In genomic region chr4:130803591-130803990, GRCm38 (mm10) we compare ENCODE assay signal across 19 mouse cellular contexts. TPM values are rescaled to one million over a fixed set of nuclear protein-coding genes. Genes with fewer than 3 reads are reported as not detected.
DNase-seq lines count a peak whose midpoint lies in the region; ATAC-seq lines count a peak whose summit lies in the region.
"Had no signal": no experiment of that assay in that cellular context is flagged by ENCODE, and none has a peak within 500 bp of the region (broad histone marks: within the 10 kb centered on the region; RNA-seq: fewer than 3 reads in every experiment).

No protein-coding gene starts in this region.

- WGBS in forebrain, embryonic 14.5 days = 76% methylated on average over 2 of the region's 2 CpGs
- WGBS in forebrain, embryonic 11.5 days = 81% methylated on average over 2 of the region's 2 CpGs
- WGBS in forebrain, embryonic 15.5 days = 81% methylated on average over 2 of the region's 2 CpGs
- WGBS in macrophage (ENCODE audit: missing documents) = 100% methylated on average over 2 of the region's 2 CpGs
- 85% methylated on average over 2 of the region's 2 CpGs for WGBS in kidney, embryonic 15.5 days

- peaks cover 100% of the 10 kb centered on the region for H3K79me2 ChIP-seq in macrophage (ENCODE audit: inconsistent target)

- H3K27ac ChIP-seq in forebrain, embryonic 14.5 days (ENCODE audit: low read depth, low read length) = peak overlapping the region; percentile 73; the same call in 1 of the 2 replicates
- H3K27ac ChIP-seq in forebrain, embryonic 11.5 days (ENCODE audit: low read depth, low read length) = no peak overlapping the region
- peak overlapping the region; percentile 85 for H3K27ac ChIP-seq in forebrain, embryonic 15.5 days (replicated peaks)
- peak overlapping the region; percentile 97; the same call in 1 of the 2 replicates for H3K27ac ChIP-seq in macrophage
- no peak overlapping the region for H3K27ac ChIP-seq in kidney, embryonic 15.5 days
- H3K27ac ChIP-seq: heart, embryonic 15.5 days had no signal

- DNase-seq in forebrain, embryonic 14.5 days (ENCODE audit: low spot score) = no peak
- no peak for DNase-seq in forebrain, embryonic 11.5 days (ENCODE audit: low spot score)
- no peak for DNase-seq in frontal cortex, postnatal 36 days (ENCODE audit: low spot score in 2 of 2)
- DNase-seq: adrenal gland, adult 8-10 months; cerebellum, adult 11 months; cerebellum, postnatal 36 days; kidney, adult 8-10 months; kidney, postnatal 36 days; liver; lung, adult 18-20 months; lung, postnatal 36 days; spleen, adult 18-20 months; thymus, adult 18-20 months had no signal

- no peak overlapping the region for H3K9ac ChIP-seq in forebrain, embryonic 14.5 days (ENCODE audit: low read length)
- no peak overlapping the region for H3K9ac ChIP-seq in forebrain, embryonic 11.5 days (ENCODE audit: low read length)
- no peak overlapping the region for H3K9ac ChIP-seq in forebrain, embryonic 15.5 days (replicated peaks)
- H3K9ac ChIP-seq in kidney, embryonic 15.5 days = no peak overlapping the region
- H3K9ac ChIP-seq: heart, embryonic 15.5 days had no signal

- no peak overlapping the region for H3K4me3 ChIP-seq in forebrain, embryonic 14.5 days (ENCODE audit: low read depth, low read length)
- H3K4me3 ChIP-seq in forebrain, embryonic 11.5 days (ENCODE audit: low read depth, low read length) = no peak overlapping the region
- peak overlapping the region; percentile 15 for H3K4me3 ChIP-seq in megakaryocyte, embryonic 14.5 days (replicated peaks)
- no peak overlapping the region for H3K4me3 ChIP-seq in forebrain, embryonic 15.5 days
- no peak overlapping the region for H3K4me3 ChIP-seq in macrophage (ENCODE audit: inconsistent target)
- H3K4me3 ChIP-seq in kidney, embryonic 15.5 days (replicated peaks) = no peak overlapping the region
- H3K4me3 ChIP-seq: heart, embryonic 15.5 days had no signal

- ATAC-seq in forebrain, embryonic 14.5 days = no peak
- no peak for ATAC-seq in forebrain, embryonic 11.5 days (replicated peaks; ENCODE audit: low FRiP score)
- ATAC-seq in megakaryocyte, adult 5-6 weeks (ENCODE audit: poor library complexity, severe bottlenecking) = no peak
- ATAC-seq in forebrain, embryonic 15.5 days (replicated peaks) = no peak
- ATAC-seq in kidney, embryonic 15.5 days (replicated peaks; ENCODE audit: low FRiP score) = no peak

- H3K4me1 ChIP-seq in forebrain, embryonic 14.5 days (ENCODE audit: control insufficient read depth, insufficient read depth, low read length) = peaks cover 46% of the 10 kb centered on the region
- peaks cover 13% of the 10 kb centered on the region for H3K4me1 ChIP-seq in forebrain, embryonic 11.5 days (replicated peaks; ENCODE audit: control insufficient read depth, insufficient read depth, low read length)
- H3K4me1 ChIP-seq in megakaryocyte, embryonic 14.5 days = peaks cover 24% of the 10 kb centered on the region; the same call in 1 of the 2 replicates
- peaks cover 67% of the 10 kb centered on the region for H3K4me1 ChIP-seq in forebrain, embryonic 15.5 days
- H3K4me1 ChIP-seq in kidney, embryonic 15.5 days = peaks cover 52% of the 10 kb centered on the region

- no peaks in the 10 kb centered on the region for H3K27me3 ChIP-seq in forebrain, embryonic 14.5 days (replicated peaks; ENCODE audit: control insufficient read depth, insufficient read depth, low read length)
- no peaks in the 10 kb centered on the region for H3K27me3 ChIP-seq in forebrain, embryonic 11.5 days (ENCODE audit: control insufficient read depth, insufficient read depth, low read length)
- H3K27me3 ChIP-seq in megakaryocyte, embryonic 14.5 days (replicated peaks) = peaks cover 73% of the 10 kb centered on the region
- no peaks in the 10 kb centered on the region for H3K27me3 ChIP-seq in forebrain, embryonic 15.5 days
- H3K27me3 ChIP-seq in kidney, embryonic 15.5 days = no peaks in the 10 kb centered on the region
- H3K27me3 ChIP-seq: heart, embryonic 15.5 days had no signal

- H3K4me2 ChIP-seq in forebrain, embryonic 14.5 days (ENCODE audit: low read length) = no peak overlapping the region
- H3K4me2 ChIP-seq in forebrain, embryonic 11.5 days (ENCODE audit: low read depth, low read length, severe bottlenecking) = no peak overlapping the region
- no peak overlapping the region for H3K4me2 ChIP-seq in forebrain, embryonic 15.5 days (replicated peaks)
- H3K4me2 ChIP-seq in kidney, embryonic 15.5 days = no peak overlapping the region
- H3K4me2 ChIP-seq: heart, embryonic 15.5 days had no signal

- no peaks in the 10 kb centered on the region for H3K9me3 ChIP-seq in forebrain, embryonic 14.5 days (replicated peaks; ENCODE audit: control insufficient read depth, low read length)
- no peaks in the 10 kb centered on the region for H3K9me3 ChIP-seq in forebrain, embryonic 11.5 days (ENCODE audit: control insufficient read depth, low read length)
- H3K9me3 ChIP-seq in megakaryocyte, embryonic 14.5 days = no peaks in the 10 kb centered on the region
- H3K9me3 ChIP-seq in forebrain, embryonic 15.5 days = no peaks in the 10 kb centered on the region
- H3K9me3 ChIP-seq in kidney, embryonic 15.5 days (replicated peaks) = no peaks in the 10 kb centered on the region
- H3K9me3 ChIP-seq: heart, embryonic 15.5 days had no signal

- no peaks in the 10 kb centered on the region for H3K36me3 ChIP-seq in forebrain, embryonic 14.5 days (ENCODE audit: control insufficient read depth, insufficient read depth, low read length)
- H3K36me3 ChIP-seq in forebrain, embryonic 11.5 days (ENCODE audit: control insufficient read depth, insufficient read depth, low read length) = no peaks in the 10 kb centered on the region
- H3K36me3 ChIP-seq in megakaryocyte, embryonic 14.5 days (replicated peaks; ENCODE audit: low read length) = no peaks in the 10 kb centered on the region
- no peaks in the 10 kb centered on the region for H3K36me3 ChIP-seq in forebrain, embryonic 15.5 days
- peaks cover 21% of the 10 kb centered on the region; the same call in 1 of the 2 replicates for H3K36me3 ChIP-seq in macrophage (ENCODE audit: inconsistent target)
- no peaks in the 10 kb centered on the region for H3K36me3 ChIP-seq in kidney, embryonic 15.5 days
- H3K36me3 ChIP-seq: heart, embryonic 15.5 days had no signal

RNA-seq across cellular contexts. Expression of gene Sdc3, which starts 11.3 kb away (rescaled TPM):
- 47.6 and 61.2 TPM in 2 replicates for polyA plus RNA-seq in forebrain, embryonic 14.5 days (2014; fragmentation: Nextera tagmentation; extraction: Ambion mirVana)
- polyA plus RNA-seq in forebrain, embryonic 11.5 days (2014; fragmentation: Nextera tagmentation; extraction: Ambion mirVana) = 19.4 and 19.5 TPM in 2 replicates
- 52.8 and 57.2 TPM in 2 replicates for polyA plus RNA-seq in megakaryocyte, embryonic 14.5 days (2012; ENCODE audit: insufficient read depth, low replicate concordance)
- total RNA-seq in megakaryocyte, adult 5-6 weeks (2015) = 22.6 and 31.3 TPM in 2 replicates
- total RNA-seq in megakaryocyte, adult 5-6 weeks (2017) = 13.6 and 20.2 TPM in 2 replicates
- 84.9 and 85.7 TPM in 2 replicates for polyA plus RNA-seq in forebrain, embryonic 15.5 days (2015; fragmentation: Nextera tagmentation; extraction: Ambion mirVana)
- 100 to 1,000 TPM in 19 of 26 experiments, 10 to 100 TPM in 7; 22.5 to 373 (median 145) TPM for total RNA-seq in macrophage (2018; cell fraction: chromatin; rRNA removed)
- 100 to 1,000 TPM; 388 to 983 (median 585) TPM for total RNA-seq in macrophage (2018; cell fraction: cytosol; rRNA removed)
- total RNA-seq in macrophage (2018; cell fraction: nucleus; rRNA removed) = 1,000 to 10,000 TPM in 4 of 26 experiments, 100 to 1,000 TPM in 22; 221 to 1,187 (median 556) TPM
- polyA plus RNA-seq in macrophage (2018) = 449 to 1,011 TPM (median 478 TPM) in 3 replicates
- polyA plus RNA-seq in kidney, embryonic 15.5 days (2015; fragmentation: Nextera tagmentation; extraction: Ambion mirVana) = 22.3 and 26.5 TPM in 2 replicates

Comparison
In these comparisons a context has a peak if more than half of its experiments do, and no peak if none do; other contexts are left out.
1. H3K27ac ChIP-seq: peak in forebrain, embryonic 14.5 days (single experiment), forebrain, embryonic 15.5 days (single experiment) and macrophage (single experiment); none in forebrain, embryonic 11.5 days (single experiment) and kidney, embryonic 15.5 days (single experiment).